Mouse (Mus musculus) small intestine, adult 2 months (tissue): ENCODE measurements at regions not wholly inside any gene's neighbourhood (a gene's known extent, or its start where the extent isn't known, plus 50 kb on each side); places are given as distances from the start of the nearest gene placed in this dataset.

Experiments used
- CTCF ChIP-seq: fragments of 200-500 bp; IDR thresholded peaks from 2 replicates; pipeline ENCODE4 v1.5.1; 2012; ENCODE audit warnings: low read depth, mild to moderate bottlenecking, control low read depth, inconsistent platforms, low read length, moderate library complexity, mixed read lengths; ENCODE audit not compliant: insufficient replicate concordance, insufficient read length; ENCODE audit errors: extremely low read depth
- POLR2A ChIP-seq: fragments of 200-500 bp; IDR thresholded peaks from 2 replicates; pipeline ENCODE4 v1.6.1; 2012; ENCODE audit warnings: low read depth, mild to moderate bottlenecking, control low read depth, inconsistent platforms, low read length, moderate library complexity

DNA sequence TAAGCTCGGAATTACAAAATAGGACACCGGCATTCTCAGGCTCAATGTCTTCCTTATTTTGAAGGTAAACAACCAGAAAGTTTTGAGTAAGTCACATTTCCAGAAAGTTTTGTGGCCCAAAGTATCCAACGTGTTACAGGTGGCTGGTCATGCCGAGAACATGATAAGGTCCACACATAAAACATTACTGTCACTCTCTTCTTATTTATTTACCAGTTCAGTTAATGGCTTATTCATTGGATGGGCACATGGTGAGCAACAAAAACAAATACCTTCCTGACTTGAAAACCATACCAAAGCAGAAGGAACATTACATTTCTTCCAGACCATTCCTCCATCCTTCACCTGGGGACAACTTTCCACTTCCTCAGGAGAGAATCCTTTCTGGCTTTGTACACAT is 345.5 kb upstream of the Arid1b start:
- TF ChIP-seq CTCF = no peak
- TF ChIP-seq POLR2A = no peak
